Mouse (Mus musculus) neutrophil, adult 83 days (primary cell): ENCODE results near the gene Crebl2. TPM values are rescaled to one million over a fixed set of nuclear protein-coding genes. Genes with fewer than 3 reads are reported as not detected.

Source experiments
- total RNA-seq, 2 experiments: library from RNA; stranded (reverse); gene quantifications; one replicate each; pipeline ENCODE4 v1.2.4; 2023

Gene Crebl2
- 1 to 10 TPM; 7.6 to 8.5 TPM for total RNA-seq

DNA sequence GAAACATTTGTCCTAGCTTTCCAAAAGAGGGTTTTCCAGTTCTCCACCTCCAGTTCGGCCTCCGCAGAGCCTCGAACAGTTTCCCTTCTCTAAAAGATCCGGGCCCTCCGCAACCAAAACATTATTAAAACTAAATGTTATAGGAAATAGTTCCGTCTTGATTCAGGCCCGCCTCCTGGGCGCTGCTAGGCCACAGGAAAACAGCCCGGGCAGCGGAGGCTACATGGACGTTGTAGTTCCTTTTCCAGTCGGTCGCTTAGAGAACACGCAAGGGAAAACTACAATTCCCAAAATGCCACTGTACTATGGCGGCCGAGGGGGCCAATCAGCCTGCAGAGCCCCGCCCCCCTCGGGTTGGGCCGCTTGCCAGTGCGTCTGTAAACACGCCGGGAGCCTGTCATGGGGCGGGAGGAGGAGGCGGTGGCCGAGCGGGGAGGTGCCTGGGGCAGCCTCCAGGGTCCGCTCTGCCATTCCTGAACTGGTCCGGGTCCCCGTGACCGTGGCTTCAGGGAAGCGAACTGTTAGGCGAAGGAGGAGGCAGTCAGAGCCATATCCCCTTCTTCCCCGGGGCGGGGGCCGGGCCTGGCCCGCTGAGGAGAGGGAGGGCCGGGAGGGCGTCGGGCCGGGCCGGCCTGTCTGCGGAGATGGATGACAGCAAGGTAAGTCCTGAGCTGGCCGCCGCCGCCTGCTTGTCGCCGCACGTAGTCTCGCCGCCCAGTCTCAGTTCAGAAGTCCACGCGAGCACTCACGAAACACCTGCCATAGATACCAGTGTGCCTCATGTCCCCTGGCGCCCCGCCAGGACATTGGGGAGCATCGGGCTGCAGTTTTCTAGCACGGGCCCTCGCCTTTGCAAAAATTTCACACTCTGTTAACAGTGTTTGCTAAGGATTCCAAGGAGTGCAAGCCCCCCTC, at the start of gene Crebl2:
Gene Crebl2 (plus strand): TSS at position 369 of the 915 bp plus-strand sequence.

DNA sequence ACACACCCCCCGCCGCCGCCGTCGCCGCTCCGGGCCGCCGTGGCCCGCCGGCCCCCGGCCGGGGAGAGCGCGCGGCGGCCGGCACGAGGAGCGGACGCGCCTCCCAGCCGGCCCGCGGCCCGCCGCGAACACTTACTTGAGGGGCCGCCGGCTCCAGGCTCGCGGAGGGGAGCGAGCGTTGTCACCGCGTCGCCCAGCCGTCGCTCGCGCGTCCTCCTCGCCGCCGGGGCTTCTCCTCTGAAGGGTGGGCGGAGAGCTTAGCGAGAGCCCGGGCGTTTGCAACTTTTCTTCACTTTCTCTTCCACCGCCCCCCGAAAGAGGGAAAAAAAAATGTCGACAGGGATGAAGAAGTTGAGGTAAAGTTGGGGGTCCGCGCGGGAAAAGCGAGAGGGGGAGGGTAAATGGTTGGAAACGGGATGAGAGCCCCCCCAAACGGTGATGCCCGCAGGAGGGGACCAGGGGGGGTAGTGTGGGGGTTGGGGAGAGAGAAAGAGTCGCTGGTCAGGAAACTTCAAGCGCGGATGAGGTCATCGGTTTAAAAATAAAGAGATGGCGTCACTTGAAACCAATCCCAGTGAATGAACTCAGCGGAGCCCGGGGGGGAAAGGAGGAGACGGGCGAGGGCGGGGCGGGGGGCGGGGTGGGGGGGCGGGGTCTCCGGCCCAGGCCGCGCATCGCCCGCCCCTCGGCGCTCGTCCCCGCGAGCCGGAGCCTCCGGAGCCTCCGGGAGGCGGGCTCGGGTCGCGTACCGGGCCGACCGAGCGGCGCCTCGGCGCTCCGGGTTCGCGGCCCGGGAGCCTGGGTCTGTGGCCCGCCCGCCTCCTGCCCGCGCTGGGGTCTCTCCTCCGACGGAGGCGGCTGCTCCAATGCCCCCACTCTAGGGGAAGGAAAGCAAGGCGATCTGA, 37.6 kb upstream of the Crebl2 start, which contains the start of gene Dusp16:
Gene Dusp16 (minus strand): TSS at position 485 of the 905 bp plus-strand sequence.

DNA sequence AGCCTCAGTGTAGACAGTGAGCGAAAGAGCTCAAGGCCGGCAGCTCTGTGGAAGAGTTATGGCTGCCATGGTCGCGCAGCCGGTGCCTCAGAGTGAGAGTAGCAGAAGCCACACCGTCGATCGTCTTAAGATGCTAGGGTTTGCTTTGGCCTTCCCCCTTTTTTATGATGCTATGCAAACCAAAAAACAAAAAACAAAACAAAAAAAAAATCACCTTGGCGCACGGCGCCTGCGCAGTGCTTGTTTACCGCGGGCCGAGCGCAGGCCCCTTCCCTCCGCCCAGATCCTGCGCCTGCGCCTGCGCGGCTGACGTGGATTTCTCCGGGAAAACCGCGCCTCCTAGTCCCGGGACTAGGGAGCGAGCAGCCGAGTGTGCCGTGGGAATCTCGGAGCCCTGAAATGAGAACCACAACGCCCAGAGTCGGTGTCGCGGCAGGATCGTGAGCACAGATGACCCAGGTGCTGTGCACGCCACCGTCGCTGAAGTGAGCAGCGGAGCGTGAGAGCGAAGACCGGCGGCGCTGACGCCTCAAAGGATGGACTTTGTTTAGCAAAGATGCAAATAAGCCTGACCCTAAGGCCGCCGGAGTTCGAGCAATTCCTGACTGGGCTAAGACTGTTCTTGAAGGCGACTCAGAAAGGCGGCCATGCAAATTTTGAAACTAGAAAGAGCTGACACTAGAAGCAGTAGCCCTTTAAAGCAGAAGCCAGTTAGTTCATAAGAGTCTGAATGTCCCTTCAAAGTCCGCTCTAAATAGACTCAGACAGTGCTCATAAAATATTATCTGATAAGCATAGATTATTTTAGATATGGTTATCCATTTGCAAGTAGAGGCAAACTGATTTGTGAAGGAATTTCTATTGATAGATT, 68.4 kb downstream of the Crebl2 start, which contains the start of gene Gpr19:
Gene Gpr19 (minus strand): TSS at position 484 of the 871 bp plus-strand sequence.

Other genes with a start within 250 kb of the Crebl2 start
- 1 to 10 TPM in 1 of 2 experiments, under 1 TPM in 1; 0.70 to 1.1 TPM for gene Mansc1, start 197.7 kb upstream of the Crebl2 start, total RNA-seq
- 10 to 100 TPM; 11.3 to 14.1 TPM for gene Borcs5, start 190.6 kb upstream of the Crebl2 start, total RNA-seq
- gene Dusp16, start 37.5 kb upstream of the Crebl2 start, total RNA-seq = 1 to 10 TPM; 2.3 to 3.1 TPM
- 1 to 10 TPM; 5.4 to 6.9 TPM for gene Gpr19, start 68.4 kb downstream of the Crebl2 start, total RNA-seq
- gene Cdkn1b, start 90.2 kb downstream of the Crebl2 start, total RNA-seq = 10 to 100 TPM; 80.4 to 91.7 TPM
- under 1 TPM; 0.62 to 0.72 TPM for gene Apold1, start 151.6 kb downstream of the Crebl2 start, total RNA-seq
- gene Ddx47, start 181.5 kb downstream of the Crebl2 start, total RNA-seq = 10 to 100 TPM; 51.0 to 55.2 TPM
- gene Gprc5a, start 235.5 kb downstream of the Crebl2 start, total RNA-seq = under 1 TPM in 1 of 2 experiments, not detected in 1; 0.22 TPM